Mouse (Mus musculus): ENCODE results near the gene Fam43a.

Fam43a gene

GRCm38 (mm10) chr16:30595835-30596557 is 3.5 kb upstream of the Fam43a start:
- DNase-seq (ENCODE audit: low read depth, low spot score): no peak

GRCm38 (mm10) chr16:30596959-30597681 is 2.4 kb upstream of the Fam43a start:
- peak; percentile 90 for DNase-seq (ENCODE audit: low read depth, low spot score)

GRCm38 (mm10) chr16:30600431-30601045 is 1.0 kb downstream of the Fam43a start:
- no peak for DNase-seq (ENCODE audit: low read depth, low spot score)

- DNase-seq (ENCODE audit: low read depth, low spot score): peak; percentile 58
These were observed 1.7 kb downstream of the Fam43a start for GRCm38 (mm10) chr16:30601046-30601832.

GRCm38 (mm10) chr16:30601946-30602345 is 2.4 kb downstream of the Fam43a start:
- no peak for DNase-seq (ENCODE audit: low read depth, low spot score)

- peak; percentile 79 for DNase-seq (ENCODE audit: low read depth, low spot score)
These were observed 3.4 kb downstream of the Fam43a start for GRCm38 (mm10) chr16:30602684-30603530.

- no peak for DNase-seq (ENCODE audit: low read depth, low spot score)
These were observed 4.0 kb downstream of the Fam43a start for GRCm38 (mm10) chr16:30603531-30603842.

GRCm38 (mm10) chr16:30604061-30604806 is 4.7 kb downstream of the Fam43a start:
- DNase-seq (ENCODE audit: low read depth, low spot score): no peak

GRCm38 (mm10) chr16:30604807-30605137 is 5.2 kb downstream of the Fam43a start:
- DNase-seq (ENCODE audit: low read depth, low spot score): no peak

- DNase-seq (ENCODE audit: low read depth, low spot score): no peak
These were observed 6.0 kb downstream of the Fam43a start for GRCm38 (mm10) chr16:30605528-30605927.

GRCm38 (mm10) chr16:30607868-30608267 is 8.3 kb downstream of the Fam43a start:
- no peak for DNase-seq (ENCODE audit: low read depth, low spot score)

- DNase-seq (ENCODE audit: low read depth, low spot score): no peak
These were observed 11.8 kb downstream of the Fam43a start for GRCm38 (mm10) chr16:30611331-30611730.

GRCm38 (mm10) chr16:30613122-30613521 is 13.6 kb downstream of the Fam43a start:
- DNase-seq (ENCODE audit: low read depth, low spot score): no peak

- no peak for DNase-seq (ENCODE audit: low read depth, low spot score)
These were observed 14.6 kb downstream of the Fam43a start for GRCm38 (mm10) chr16:30614122-30614521.

GRCm38 (mm10) chr16:30614705-30615317 is 15.3 kb downstream of the Fam43a start:
- peak; percentile 16 for DNase-seq (ENCODE audit: low read depth, low spot score)

- no peak for DNase-seq (ENCODE audit: low read depth, low spot score)
These were observed 16.8 kb downstream of the Fam43a start for GRCm38 (mm10) chr16:30616281-30616680.

- no peak for DNase-seq (ENCODE audit: low read depth, low spot score)
These were observed 24.1 kb downstream of the Fam43a start for GRCm38 (mm10) chr16:30623645-30624044.

- DNase-seq (ENCODE audit: low read depth, low spot score): no peak
These were observed 25.1 kb downstream of the Fam43a start for GRCm38 (mm10) chr16:30624640-30625039.

- peak; percentile 38 for DNase-seq (ENCODE audit: low read depth, low spot score)
These were observed 28.2 kb downstream of the Fam43a start for GRCm38 (mm10) chr16:30627586-30628337.

Data from R1 (cell line).